Mouse (Mus musculus): ENCODE measurements around the gene Pga5. TPM values are rescaled to one million over a fixed set of nuclear protein-coding genes. Genes with fewer than 3 reads are reported as not detected.

The Pga5 gene
- total and polyA plus RNA-seq, 3 experiments: 0.08 TPM; not detected in 2

- no peak overlapping the region for H3K4me3 ChIP-seq (replicated peaks in 1 of 3; ENCODE audit: low read depth in 2 of 3, low read length in 2 of 3, poor library complexity in 1 of 3)
- H3K4me1 ChIP-seq (ENCODE audit: control insufficient read depth in 1 of 2, insufficient read depth in 2 of 2): peaks cover 7 to 17% of the 10 kb centered on the region in 2 experiments
- DNase-seq (ENCODE audit: extremely low read depth): no peak
- no peak overlapping the region for H3K27ac ChIP-seq (ENCODE audit: insufficient read depth, low read depth)
- H3K9me3 ChIP-seq (replicated peaks; ENCODE audit: low read length): no peaks in the 10 kb centered on the region
- no peaks in the 10 kb centered on the region for H3K36me3 ChIP-seq (replicated peaks in 1 of 2; ENCODE audit: control insufficient read depth in 1 of 2, insufficient read depth in 1 of 2, low read length in 1 of 2)
- no peak overlapping the region for H3K4me2 ChIP-seq (ENCODE audit: insufficient read depth, low read depth, poor library complexity, severe bottlenecking)
- TF ChIP-seq ZNF384 (IDR thresholded peaks at IDR 0.05; ENCODE audit: low read depth, low read length) (no peak), CHD1 (IDR thresholded peaks at IDR 0.05; ENCODE audit: low read depth, low read length) (no peak), TCF12 (IDR thresholded peaks at IDR 0.05; ENCODE audit: low read depth, low read length) (no peak), ELF1 (IDR thresholded peaks at IDR 0.05; ENCODE audit: low read depth, low read length) (no peak), USF1 (IDR thresholded peaks at IDR 0.05; ENCODE audit: low read depth, low read length) (no peak), RAD21 (IDR thresholded peaks at IDR 0.05; ENCODE audit: low read depth, low read length) (no peak), IRF4 (IDR thresholded peaks at IDR 0.05; ENCODE audit: low read depth, low read length) (no peak), MXI1 (IDR thresholded peaks at IDR 0.05; ENCODE audit: low read depth, low read length) (no peak), SMC3 (IDR thresholded peaks at IDR 0.05; ENCODE audit: low read depth, low read length) (no peak)
- no peaks in the 10 kb centered on the region for H3K27me3 ChIP-seq (replicated peaks)
- in situ Hi-C loops (cut with MboI; ENCODE audit: low pct_ligation_motif_present, low pct_unique_long_range_greater_than_20kb, low sequenced_read_pairs) (loop anchor here (5.0 to 10.0 kb wide), 2 partner anchors 35 to 293 kb away; no protein-coding TSS in a partner anchor), dilution Hi-C loops (cut with MboI; ENCODE audit: extremely low pct_ligation_motif_present, extremely low pct_unique_long_range_greater_than_20kb, low sequenced_read_pairs) (no loop called here)
- H3K9ac ChIP-seq (ENCODE audit: insufficient read depth, low read depth): no peak overlapping the region
- no peaks in the 10 kb centered on the region for H3K79me2 ChIP-seq (replicated peaks; ENCODE audit: control insufficient read depth, extremely low read depth, insufficient read depth, poor library complexity, severe bottlenecking)
Observed at GRCm38 (mm10) chr19:10671854-10672417, 5.9 kb downstream of the Pga5 start.

GRCm38 (mm10) chr19:10671319-10671718 is 6.6 kb downstream of the Pga5 start:
- no peak overlapping the region for H3K9ac ChIP-seq (ENCODE audit: insufficient read depth, low read depth)
- peaks cover 7 to 17% of the 10 kb centered on the region in 2 experiments for H3K4me1 ChIP-seq (ENCODE audit: control insufficient read depth in 1 of 2, insufficient read depth in 2 of 2)
- H3K36me3 ChIP-seq (replicated peaks in 1 of 2; ENCODE audit: control insufficient read depth in 1 of 2, insufficient read depth in 1 of 2, low read length in 1 of 2): no peaks in the 10 kb centered on the region
- H3K4me3 ChIP-seq (replicated peaks in 1 of 3; ENCODE audit: low read depth in 2 of 3, low read length in 2 of 3, poor library complexity in 1 of 3): no peak overlapping the region
- in situ Hi-C loops (cut with MboI; ENCODE audit: low pct_ligation_motif_present, low pct_unique_long_range_greater_than_20kb, low sequenced_read_pairs) (loop anchor here (5.0 to 10.0 kb wide), 2 partner anchors 36 to 293 kb away; no protein-coding TSS in a partner anchor), dilution Hi-C loops (cut with MboI; ENCODE audit: extremely low pct_ligation_motif_present, extremely low pct_unique_long_range_greater_than_20kb, low sequenced_read_pairs) (no loop called here)
- H3K27ac ChIP-seq (ENCODE audit: insufficient read depth, low read depth): no peak overlapping the region
- no peak for DNase-seq (ENCODE audit: extremely low read depth)
- no peak overlapping the region for H3K4me2 ChIP-seq (ENCODE audit: insufficient read depth, low read depth, poor library complexity, severe bottlenecking)
- no peaks in the 10 kb centered on the region for H3K9me3 ChIP-seq (replicated peaks; ENCODE audit: low read length)
- TF ChIP-seq USF2 (conservative IDR thresholded peaks at IDR 0.05; ENCODE audit: low read depth, low read length) (no peak), BHLHE40 (IDR thresholded peaks at IDR 0.05; ENCODE audit: low read depth, low read length) (no peak), GABPA (IDR thresholded peaks at IDR 0.05; ENCODE audit: insufficient replicate concordance, low read depth, low read length) (no peak), NELFE (IDR thresholded peaks at IDR 0.05; ENCODE audit: low read depth, low read length) (no peak), IRF4 (IDR thresholded peaks at IDR 0.05; ENCODE audit: low read depth, low read length) (no peak), EP300 (IDR thresholded peaks at IDR 0.05; ENCODE audit: low read length) (no peak), TBP (conservative IDR thresholded peaks at IDR 0.05; ENCODE audit: low read depth, low read length) (no peak), TCF12 (IDR thresholded peaks at IDR 0.05; ENCODE audit: low read depth, low read length) (no peak), RAD21 (IDR thresholded peaks at IDR 0.05; ENCODE audit: low read depth, low read length) (no peak), ELF1 (IDR thresholded peaks at IDR 0.05; ENCODE audit: low read depth, low read length) (no peak), ZNF384 (IDR thresholded peaks at IDR 0.05; ENCODE audit: low read depth, low read length) (no peak), ZKSCAN1 (IDR thresholded peaks at IDR 0.05; ENCODE audit: borderline replicate concordance, low read depth, low read length) (no peak)
- no peaks in the 10 kb centered on the region for H3K27me3 ChIP-seq (replicated peaks)
- no peaks in the 10 kb centered on the region for H3K79me2 ChIP-seq (replicated peaks; ENCODE audit: control insufficient read depth, extremely low read depth, insufficient read depth, poor library complexity, severe bottlenecking)

All from CH12.LX (cell line).